Mouse (Mus musculus): ENCODE measurements around the gene Soga1. TPM values are rescaled to one million over a fixed set of nuclear protein-coding genes. Genes with fewer than 3 reads are reported as not detected.
A peak's percentile ranks its signal among the peaks of the same experiment; 100 is the strongest.

Gene Soga1
- 0.65 and 0.86 TPM in 2 replicates for polyA plus RNA-seq (2015; fragmentation: Nextera tagmentation; extraction: Ambion mirVana)

- peak; percentile 82 for ATAC-seq (ENCODE audit: low FRiP score, low TSS enrichment)
- DNase-seq (ENCODE audit: low spot score), result peak; percentile 74
- H3K27me3 ChIP-seq (ENCODE audit: control insufficient read depth, insufficient read depth, low read length), result no peaks in the 10 kb centered on the region
- peak within 1 kb of the TSS; percentile 76 for H3K4me2 ChIP-seq (replicated peaks; ENCODE audit: low read depth)
- TF ChIP-seq EP300 (optimal IDR thresholded peaks at IDR 0.05) (no peak), CTCF (IDR thresholded peaks at IDR 0.05; ENCODE audit: low read depth) (peak; percentile 48; the same call in 1 of the 2 replicates)
- H3K36me3 ChIP-seq (ENCODE audit: control insufficient read depth, insufficient read depth, low read length), result peaks cover 2% of the 10 kb centered on the region; the same call in 1 of the 2 replicates
- H3K9me3 ChIP-seq (ENCODE audit: control insufficient read depth, low read length), result no peaks in the 10 kb centered on the region
- under 1% methylated on average over 91 of the region's 136 CpGs for WGBS
- H3K4me3 ChIP-seq (ENCODE audit: low read depth, low read length), result peak within 1 kb of the TSS; percentile 79
- H3K27ac ChIP-seq (replicated peaks), result peak within 1 kb of the TSS; percentile 92
- peak within 1 kb of the TSS; percentile 86 for H3K9ac ChIP-seq (ENCODE audit: low read length)
- peaks cover 12% of the 10 kb centered on the region for H3K4me1 ChIP-seq (replicated peaks; ENCODE audit: control insufficient read depth, insufficient read depth)
These were observed at the start of gene Soga1 for GRCm38 (mm10) chr2:157078793-157079700. TSS of gene Soga1 (minus strand) at chr2:157079254.

- no peak overlapping the region for H3K27ac ChIP-seq (replicated peaks)
- WGBS, result 49% methylated on average over 4 of the region's 4 CpGs
These were observed 49.0 kb upstream of the Soga1 start for GRCm38 (mm10) chr2:157128072-157128471.

GRCm38 (mm10) chr2:157127370-157127769 is 48.3 kb upstream of the Soga1 start:
- no peaks in the 10 kb centered on the region for H3K27me3 ChIP-seq (ENCODE audit: control insufficient read depth, insufficient read depth, low read length)
- H3K27ac ChIP-seq (replicated peaks), result no peak overlapping the region
- DNase-seq (ENCODE audit: low spot score) (no peak), ATAC-seq (ENCODE audit: low FRiP score, low TSS enrichment) (peak; percentile 58)
- WGBS, result 50% methylated on average over 3 of the region's 3 CpGs
- H3K9me3 ChIP-seq (ENCODE audit: control insufficient read depth, low read length), result no peaks in the 10 kb centered on the region
- no peak overlapping the region for H3K9ac ChIP-seq (ENCODE audit: low read length)
- H3K36me3 ChIP-seq (ENCODE audit: control insufficient read depth, insufficient read depth, low read length), result 0 out of 2 replicates have a peak, but pooled peaks cover 3% of the 10 kb centered on the region
- H3K4me1 ChIP-seq (replicated peaks; ENCODE audit: control insufficient read depth, insufficient read depth), result no peaks in the 10 kb centered on the region
- H3K4me3 ChIP-seq (ENCODE audit: low read depth, low read length), result no peak overlapping the region
- no peak overlapping the region for H3K4me2 ChIP-seq (replicated peaks; ENCODE audit: low read depth)
- TF ChIP-seq CTCF (IDR thresholded peaks at IDR 0.05; ENCODE audit: low read depth), result no peak
- no peak for TF ChIP-seq EP300 (optimal IDR thresholded peaks at IDR 0.05)

More at GRCm38 (mm10) chr2:157128072-157128471, 49.0 kb upstream of the Soga1 start:
- H3K9ac ChIP-seq (ENCODE audit: low read length), result no peak overlapping the region
- no peaks in the 10 kb centered on the region for H3K27me3 ChIP-seq (ENCODE audit: control insufficient read depth, insufficient read depth, low read length)
- 0 out of 2 replicates have a peak, but pooled peaks cover 3% of the 10 kb centered on the region for H3K36me3 ChIP-seq (ENCODE audit: control insufficient read depth, insufficient read depth, low read length)
- no peak overlapping the region for H3K4me3 ChIP-seq (ENCODE audit: low read depth, low read length)
- H3K9me3 ChIP-seq (ENCODE audit: control insufficient read depth, low read length), result no peaks in the 10 kb centered on the region
- TF ChIP-seq EP300 (optimal IDR thresholded peaks at IDR 0.05) (no peak), CTCF (IDR thresholded peaks at IDR 0.05; ENCODE audit: low read depth) (peak; percentile 63)
- H3K4me2 ChIP-seq (replicated peaks; ENCODE audit: low read depth), result no peak overlapping the region
- peak; percentile 39 for DNase-seq (ENCODE audit: low spot score)
- H3K4me1 ChIP-seq (replicated peaks; ENCODE audit: control insufficient read depth, insufficient read depth), result no peaks in the 10 kb centered on the region
- ATAC-seq (ENCODE audit: low FRiP score, low TSS enrichment), result no peak

- ATAC-seq (ENCODE audit: low FRiP score, low TSS enrichment) (no peak), DNase-seq (ENCODE audit: low spot score) (no peak)
- WGBS, result 73% methylated on average over 3 of the region's 3 CpGs
- Histone ChIP-seq H3K4me2 (replicated peaks; ENCODE audit: low read depth) (no peak overlapping the region), H3K4me3 (ENCODE audit: low read depth, low read length) (no peak overlapping the region), H3K27ac (replicated peaks) (no peak overlapping the region), H3K9me3 (ENCODE audit: control insufficient read depth, low read length) (no peaks in the 10 kb centered on the region), H3K9ac (ENCODE audit: low read length) (no peak overlapping the region), H3K36me3 (ENCODE audit: control insufficient read depth, insufficient read depth, low read length) (0 out of 2 replicates have a peak, but pooled peaks cover 3% of the 10 kb centered on the region), H3K4me1 (replicated peaks; ENCODE audit: control insufficient read depth, insufficient read depth) (no peaks in the 10 kb centered on the region), H3K27me3 (ENCODE audit: control insufficient read depth, insufficient read depth, low read length) (no peaks in the 10 kb centered on the region)
- TF ChIP-seq EP300 (optimal IDR thresholded peaks at IDR 0.05), result no peak
- TF ChIP-seq CTCF (IDR thresholded peaks at IDR 0.05; ENCODE audit: low read depth), result no peak
These were observed 46.2 kb upstream of the Soga1 start for GRCm38 (mm10) chr2:157125246-157125645.

- DNase-seq (ENCODE audit: low spot score), result no peak
- Histone ChIP-seq H3K4me1 (replicated peaks; ENCODE audit: control insufficient read depth, insufficient read depth) (no peaks in the 10 kb centered on the region), H3K27ac (replicated peaks) (no peak overlapping the region), H3K9me3 (ENCODE audit: control insufficient read depth, low read length) (no peaks in the 10 kb centered on the region), H3K9ac (ENCODE audit: low read length) (no peak overlapping the region), H3K36me3 (ENCODE audit: control insufficient read depth, insufficient read depth, low read length) (peaks cover 7% of the 10 kb centered on the region; the same call in 1 of the 2 replicates), H3K4me3 (ENCODE audit: low read depth, low read length) (no peak overlapping the region), H3K4me2 (replicated peaks; ENCODE audit: low read depth) (no peak overlapping the region), H3K27me3 (ENCODE audit: control insufficient read depth, insufficient read depth, low read length) (no peaks in the 10 kb centered on the region)
- WGBS, result 91% methylated on average over 8 of the region's 8 CpGs
- TF ChIP-seq EP300 (optimal IDR thresholded peaks at IDR 0.05) (no peak), CTCF (IDR thresholded peaks at IDR 0.05; ENCODE audit: low read depth) (no peak)
- ATAC-seq (ENCODE audit: low FRiP score, low TSS enrichment), result no peak
These were observed 42.7 kb upstream of the Soga1 start for GRCm38 (mm10) chr2:157121766-157122165.

GRCm38 (mm10) chr2:157119075-157119474 is 40.0 kb upstream of the Soga1 start:
- H3K4me1 ChIP-seq (replicated peaks; ENCODE audit: control insufficient read depth, insufficient read depth), result no peaks in the 10 kb centered on the region
- no peak for DNase-seq (ENCODE audit: low spot score)
- TF ChIP-seq EP300 (optimal IDR thresholded peaks at IDR 0.05), result no peak
- H3K27me3 ChIP-seq (ENCODE audit: control insufficient read depth, insufficient read depth, low read length), result no peaks in the 10 kb centered on the region
- H3K9ac ChIP-seq (ENCODE audit: low read length), result no peak overlapping the region
- no peak overlapping the region for H3K27ac ChIP-seq (replicated peaks)
- ATAC-seq (ENCODE audit: low FRiP score, low TSS enrichment), result no peak
- H3K36me3 ChIP-seq (ENCODE audit: control insufficient read depth, insufficient read depth, low read length), result peaks cover 4% of the 10 kb centered on the region
- no peak overlapping the region for H3K4me2 ChIP-seq (replicated peaks; ENCODE audit: low read depth)
- H3K4me3 ChIP-seq (ENCODE audit: low read depth, low read length), result no peak overlapping the region
- WGBS, result 45% methylated on average over 3 of the region's 3 CpGs
- no peaks in the 10 kb centered on the region for H3K9me3 ChIP-seq (ENCODE audit: control insufficient read depth, low read length)

Measured in stomach, postnatal 0 days (tissue).